Mouse (Mus musculus): ENCODE data around the gene Fam129c.

Gene Fam129c

DNA sequence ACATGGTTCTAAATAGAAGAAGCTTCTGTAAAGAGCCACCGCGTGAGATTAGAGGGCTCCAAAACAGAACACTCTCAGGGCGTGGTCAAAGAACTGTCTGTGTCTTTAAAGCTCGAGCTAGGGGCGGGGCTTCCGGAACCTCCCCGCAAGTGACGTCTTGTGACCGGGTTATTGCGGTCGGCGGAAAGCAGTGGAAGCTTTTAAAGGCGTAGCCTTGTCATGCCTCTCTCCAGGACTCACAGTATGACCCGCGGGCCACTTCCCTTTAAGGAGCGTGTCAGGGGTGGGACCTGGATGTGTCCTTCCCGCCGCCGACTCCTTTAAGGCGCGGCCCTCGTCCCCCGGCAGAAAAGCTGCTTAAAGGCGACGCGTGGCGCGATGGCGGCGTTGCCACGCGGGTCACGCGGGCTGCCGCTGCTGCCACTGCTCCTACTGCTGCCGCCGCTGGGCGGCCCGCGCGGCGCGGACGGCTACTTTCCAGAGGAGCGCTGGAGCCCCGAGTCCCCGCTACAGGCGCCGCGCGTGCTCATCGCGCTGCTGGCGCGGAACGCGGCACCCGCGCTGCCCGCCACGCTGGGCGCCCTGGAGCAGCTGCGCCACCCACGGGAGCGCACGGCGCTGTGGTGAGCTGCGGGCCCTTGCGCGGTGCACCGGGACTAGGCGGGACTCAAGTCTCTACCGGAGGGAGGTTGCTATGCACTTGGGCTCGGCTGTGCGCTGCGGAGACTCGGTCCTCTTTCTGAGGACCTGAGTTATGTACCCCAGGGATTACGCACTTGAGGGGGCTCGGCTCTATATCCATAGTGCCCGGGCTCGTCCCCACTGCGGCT, 13.6 kb downstream of the Fam129c start, which contains the start of gene Colgalt1:
Gene Colgalt1, plus strand, starts transcription at position 177 of the 830 bp plus-strand sequence.
- DNase-seq: peak; percentile 98

DNA sequence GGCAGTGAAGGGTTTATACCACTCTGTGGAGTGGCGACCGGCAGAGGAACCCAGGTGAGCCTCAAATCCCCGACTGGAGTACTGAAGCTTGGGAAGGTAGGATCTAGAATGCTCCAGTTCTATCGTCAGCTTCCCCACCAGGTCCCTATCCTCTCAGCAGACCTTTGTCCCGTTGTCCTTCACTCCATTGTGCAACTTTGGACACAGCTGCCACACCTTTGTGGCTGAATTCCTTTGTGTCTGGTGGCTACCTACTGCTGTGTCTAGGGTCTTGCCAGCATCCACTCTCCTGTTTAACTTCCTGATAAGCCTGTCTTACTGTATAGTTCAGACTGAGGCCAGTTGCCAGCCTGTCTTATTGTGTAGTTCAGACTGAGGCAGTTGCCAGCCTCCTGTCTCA, 14.7 kb downstream of the Fam129c start:
- no peak for DNase-seq

DNA sequence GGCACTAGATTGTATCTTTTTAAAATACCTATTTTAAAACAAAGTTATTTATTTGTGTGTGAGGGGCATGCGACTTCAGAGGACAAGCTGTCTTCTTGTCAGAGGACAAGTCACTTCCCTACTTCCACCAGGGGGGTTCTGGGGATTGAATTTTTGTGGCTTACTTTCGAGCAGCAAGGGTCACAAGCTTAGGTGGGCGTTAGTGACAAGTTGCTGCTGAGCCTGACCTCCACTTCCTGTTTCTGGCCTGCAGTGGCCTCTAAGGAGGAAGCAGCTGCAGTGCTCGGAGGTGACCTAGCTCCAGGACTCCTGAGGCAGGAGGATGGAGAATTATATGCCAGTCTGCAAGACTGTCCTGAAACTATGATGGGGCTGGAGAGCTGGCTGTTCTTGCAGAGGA, 16.0 kb downstream of the Fam129c start:
- no peak for DNase-seq

DNA sequence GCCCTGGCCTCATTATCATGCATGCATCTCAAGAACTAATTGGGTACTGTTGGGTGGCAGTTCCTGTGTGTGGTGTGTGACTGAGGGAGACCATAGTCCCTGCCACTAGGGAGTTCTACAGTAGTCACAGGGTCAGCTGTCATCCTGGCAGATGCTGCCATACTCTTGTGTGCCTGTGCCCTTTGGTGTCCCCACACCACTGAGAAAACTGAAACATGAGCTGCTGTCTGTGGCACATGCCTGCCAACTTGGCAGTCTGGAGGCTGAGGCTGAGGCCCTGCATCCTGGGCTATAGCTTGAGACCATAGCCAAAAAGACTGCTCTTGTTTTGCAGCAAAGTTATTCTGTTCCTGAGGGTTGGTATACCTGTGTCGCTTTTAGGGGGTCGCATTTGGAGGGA, 22.3 kb downstream of the Fam129c start:
- DNase-seq: no peak

DNA sequence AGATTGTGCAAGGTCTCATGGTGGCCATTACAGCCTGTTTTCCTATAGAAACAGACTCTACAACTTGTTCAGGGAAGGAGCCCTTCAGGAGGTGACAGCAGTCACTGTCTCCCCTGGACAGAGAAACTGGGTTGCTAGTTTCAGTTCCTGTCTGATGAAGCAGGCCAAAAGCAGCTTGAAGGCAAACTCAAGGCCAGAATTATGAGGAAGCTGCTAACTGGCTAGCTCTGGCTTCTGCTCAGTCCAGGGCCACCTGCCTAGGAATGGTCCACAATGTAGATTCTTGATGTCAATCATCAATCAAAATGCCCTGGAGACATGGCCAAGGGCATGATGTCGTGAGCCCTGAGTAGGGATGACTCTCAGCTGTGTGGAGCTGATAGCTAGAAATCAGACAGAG, 27.6 kb downstream of the Fam129c start:
- DNase-seq: no peak

DNA sequence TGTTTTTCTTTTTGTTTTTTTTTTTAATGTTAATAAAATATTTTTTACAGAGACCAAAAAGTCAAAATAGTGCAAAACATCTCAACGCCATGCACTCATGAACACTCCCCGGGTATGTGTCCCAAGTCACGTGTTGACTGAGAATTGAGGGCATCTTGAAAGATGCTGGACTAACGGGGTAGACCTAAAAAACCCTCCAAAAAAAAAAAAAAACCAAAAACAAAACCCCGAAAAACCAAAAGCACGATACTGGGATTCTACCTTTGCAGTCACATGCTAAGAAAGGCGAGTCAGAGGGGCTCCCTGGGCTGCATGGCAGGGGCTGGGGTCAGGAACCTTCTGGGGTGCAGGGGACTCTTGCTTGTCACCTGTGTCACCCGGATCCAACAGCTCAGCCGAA, 29.3 kb downstream of the Fam129c start:
- DNase-seq: no peak

DNA sequence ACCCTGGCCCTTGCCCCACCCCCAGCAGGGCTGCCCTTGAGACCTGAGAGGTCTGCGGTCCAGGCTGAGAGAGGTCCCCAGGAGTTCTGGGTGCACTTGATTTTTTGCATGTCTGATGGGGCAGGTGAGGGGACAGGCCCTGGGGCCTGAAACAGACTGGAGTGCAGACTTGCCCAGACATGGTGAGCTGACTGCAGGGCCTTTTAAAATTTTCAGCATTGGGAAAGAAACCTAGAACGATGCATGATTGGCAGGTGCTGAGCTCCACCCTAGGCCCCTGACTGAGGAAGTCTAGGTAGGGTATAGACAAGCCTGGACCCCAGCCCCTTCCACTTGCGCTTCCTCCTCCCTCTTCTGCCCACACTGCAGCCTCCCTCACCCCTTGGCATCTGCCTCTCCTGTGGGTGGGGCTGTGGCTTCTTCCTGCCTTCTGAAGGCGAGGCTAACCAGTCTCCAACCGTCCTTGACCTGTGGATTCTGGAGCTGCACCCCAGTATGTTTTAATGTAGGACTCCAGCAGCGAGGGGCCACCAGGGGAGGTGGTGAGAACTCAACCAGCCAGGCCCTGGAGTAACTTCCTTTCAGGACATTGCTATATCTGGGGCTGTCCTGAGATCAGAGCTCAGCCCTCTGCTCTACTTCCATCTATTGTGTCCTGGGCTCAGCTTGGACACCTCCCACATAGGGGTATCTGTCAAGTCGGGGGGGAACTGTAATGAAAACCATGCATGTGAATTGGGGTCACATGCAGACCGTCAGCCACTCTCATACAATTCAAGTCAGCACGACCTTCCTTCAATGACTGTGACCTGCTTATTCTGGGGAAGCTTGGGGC, 30.0 kb downstream of the Fam129c start:
- no peak for DNase-seq

DNA sequence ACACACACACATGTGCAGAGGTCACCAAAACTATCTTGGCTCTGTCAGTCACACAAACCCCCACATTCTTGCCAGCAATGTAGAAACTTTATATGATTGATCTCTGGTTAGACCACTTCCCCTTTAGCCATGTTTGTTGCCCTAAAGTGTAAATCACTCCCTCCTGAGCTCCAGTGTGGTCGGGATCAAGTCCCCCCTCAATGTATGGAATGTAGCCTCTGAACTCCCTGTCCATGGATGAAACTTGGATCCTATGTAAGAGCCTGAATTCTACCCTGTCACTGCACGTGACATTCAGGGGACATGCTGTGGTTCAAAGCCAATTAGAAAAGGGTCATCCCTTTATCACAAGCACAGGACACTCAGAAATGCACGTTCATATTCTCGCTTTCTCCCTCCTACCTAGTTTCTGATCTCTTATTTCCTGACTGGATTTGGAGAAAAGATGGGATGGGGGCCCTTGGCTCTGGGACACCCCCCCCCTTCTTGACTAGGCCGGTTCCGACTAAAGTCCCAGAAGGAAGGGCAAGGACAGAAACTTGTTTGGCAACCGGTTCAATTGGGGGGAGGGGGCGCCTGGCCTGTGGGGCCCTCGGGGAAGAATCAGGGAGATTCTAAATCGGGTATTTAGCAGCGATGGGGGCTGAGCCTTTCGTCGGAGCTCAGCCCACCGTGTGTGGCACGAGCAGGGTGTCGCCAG, 31.1 kb downstream of the Fam129c start:
- DNase-seq: no peak

DNA sequence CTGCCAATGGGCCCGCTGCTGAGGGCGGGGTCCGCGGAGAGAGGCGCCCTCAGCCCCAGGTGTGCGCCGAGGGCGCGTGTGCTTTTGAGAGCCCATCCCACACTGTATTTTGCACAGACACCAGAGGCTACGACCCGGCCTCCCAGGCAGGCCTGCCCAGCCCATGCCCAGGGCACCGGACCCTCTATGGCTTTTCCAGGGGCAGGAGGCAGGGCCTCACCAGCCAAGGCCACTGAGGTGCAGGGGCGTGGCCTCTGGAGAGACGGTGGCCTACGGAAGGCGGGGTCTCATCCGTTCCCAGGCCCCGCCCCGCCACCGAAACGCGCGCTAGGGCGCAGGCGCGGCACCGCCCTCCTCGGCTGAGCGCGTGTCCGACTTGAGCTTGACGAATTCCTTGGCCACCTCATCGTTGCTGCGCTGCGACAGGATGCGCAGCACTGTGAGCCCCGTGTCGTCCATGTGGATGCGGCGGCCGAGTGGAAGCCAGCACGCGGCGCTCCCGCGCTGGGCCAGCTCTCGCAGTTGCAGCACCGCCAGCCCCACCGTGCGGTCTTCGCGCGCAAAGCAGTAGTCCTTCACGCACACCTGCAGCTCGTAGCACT, 31.7 kb downstream of the Fam129c start:
- peak; percentile 96 for DNase-seq

DNA sequence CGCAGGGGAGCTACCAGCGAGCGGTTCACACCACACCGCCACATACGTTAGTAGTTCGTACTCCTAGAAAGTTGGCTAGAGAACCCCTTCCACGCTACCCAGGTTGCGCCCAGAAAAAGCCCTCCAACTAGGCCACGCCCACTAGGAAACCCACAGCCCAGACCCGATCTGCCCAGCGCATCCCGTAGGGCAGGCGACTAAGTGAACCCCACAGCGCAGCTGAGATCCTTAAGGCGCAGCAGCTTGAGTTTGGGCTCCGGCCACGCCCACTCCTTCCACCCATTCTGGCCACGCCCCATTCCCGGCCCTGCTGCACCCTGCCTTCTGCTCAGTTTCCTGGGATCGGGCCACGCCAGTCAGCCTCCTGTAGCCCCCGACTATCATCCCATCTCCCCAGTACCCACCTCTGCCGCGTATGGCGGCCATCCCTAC, 32.3 kb downstream of the Fam129c start:
- peak; percentile 54 for DNase-seq

DNA sequence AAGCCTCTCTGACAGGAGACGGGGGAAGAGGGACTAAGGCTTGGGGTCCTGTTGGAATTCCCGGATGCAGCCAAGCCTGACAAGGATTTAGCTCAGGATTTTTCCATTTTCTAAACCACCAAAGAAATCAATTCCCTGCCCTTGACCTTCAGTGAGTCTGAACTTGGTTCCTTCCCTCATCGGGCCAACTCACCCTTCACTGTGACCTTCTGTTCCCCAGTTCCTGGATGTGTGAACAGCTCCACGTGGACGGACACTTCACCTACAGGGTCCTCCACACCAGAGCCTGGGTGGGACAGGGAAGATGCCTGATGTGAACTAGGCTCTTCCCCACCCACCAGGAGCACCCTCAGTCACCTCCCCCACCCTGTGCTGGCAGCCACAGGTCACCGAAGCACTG, 33.3 kb downstream of the Fam129c start:
- no peak for DNase-seq

DNA sequence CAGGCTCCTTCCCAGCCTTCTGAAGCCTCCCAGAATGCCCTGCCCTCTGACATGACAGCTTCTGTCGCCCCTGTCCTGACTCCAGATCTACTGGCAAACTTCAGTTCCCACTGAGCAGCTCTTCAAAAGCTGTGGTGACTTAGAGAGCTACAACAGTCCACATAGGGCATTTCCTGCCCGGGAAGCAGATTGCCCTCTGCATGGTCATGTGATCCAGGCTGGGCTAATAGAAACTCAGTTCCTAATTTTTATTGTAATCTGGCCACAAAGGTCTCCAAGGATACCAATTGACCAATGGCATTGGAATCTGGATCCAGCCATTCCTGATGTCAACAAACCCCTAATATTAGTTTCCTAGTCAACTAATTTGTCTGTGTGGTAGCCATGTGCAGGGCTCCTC, 34.4 kb downstream of the Fam129c start:
- no peak for DNase-seq

DNA sequence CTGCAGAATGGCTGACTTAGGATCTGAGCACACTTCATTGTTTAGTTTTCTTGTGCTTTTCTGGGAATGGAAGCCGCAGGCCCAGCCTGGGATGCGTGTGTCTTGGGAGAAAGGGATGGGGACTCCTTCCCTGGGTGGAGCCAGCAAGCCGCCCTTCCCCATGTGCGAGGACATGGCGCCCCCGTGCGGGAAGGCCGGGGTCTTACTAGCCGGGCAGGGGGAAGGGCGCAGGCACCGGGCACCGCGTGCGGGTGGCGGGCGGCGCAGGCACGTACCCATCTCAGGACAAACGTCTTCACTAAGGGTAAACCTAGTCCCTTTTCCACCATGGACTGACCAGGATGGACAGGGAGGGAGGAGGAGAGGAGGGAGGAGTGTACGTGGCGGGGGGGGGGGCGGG, 35.7 kb downstream of the Fam129c start:
- DNase-seq: peak; percentile 58

DNA sequence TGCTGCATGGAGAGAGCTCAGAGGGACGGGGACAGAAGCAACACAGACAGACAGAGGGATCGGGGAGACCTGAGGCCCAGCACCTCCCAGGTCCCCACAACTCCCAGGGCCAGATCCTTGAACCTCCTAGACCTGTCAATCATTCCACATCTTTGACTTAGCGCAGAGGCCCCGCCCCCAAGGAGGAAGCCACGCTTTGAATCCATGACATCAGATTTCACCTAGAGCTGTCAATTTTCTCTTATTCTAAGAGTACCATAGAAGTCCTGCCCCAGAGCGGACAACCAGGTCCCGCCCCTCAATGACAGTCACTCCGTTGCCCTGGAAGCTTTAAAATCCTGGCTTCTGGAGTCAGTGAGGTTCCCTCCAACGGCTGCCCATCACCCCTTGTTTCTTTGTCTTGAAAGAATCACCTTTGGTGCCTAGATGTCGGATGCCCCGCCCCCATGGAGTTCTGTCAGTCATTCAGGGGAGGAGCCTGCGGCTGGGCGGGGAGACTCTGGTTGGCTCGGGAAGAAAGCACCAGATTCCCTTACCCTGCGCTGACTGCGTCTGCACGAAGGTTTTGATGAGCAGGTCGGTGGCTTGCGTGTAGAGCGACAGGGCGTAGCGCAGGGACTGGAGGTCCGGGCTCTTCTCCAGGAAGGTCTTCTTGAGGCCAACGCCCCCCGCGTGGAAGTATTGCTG, 36.7 kb downstream of the Fam129c start:
- peak; percentile 71 for DNase-seq

DNA sequence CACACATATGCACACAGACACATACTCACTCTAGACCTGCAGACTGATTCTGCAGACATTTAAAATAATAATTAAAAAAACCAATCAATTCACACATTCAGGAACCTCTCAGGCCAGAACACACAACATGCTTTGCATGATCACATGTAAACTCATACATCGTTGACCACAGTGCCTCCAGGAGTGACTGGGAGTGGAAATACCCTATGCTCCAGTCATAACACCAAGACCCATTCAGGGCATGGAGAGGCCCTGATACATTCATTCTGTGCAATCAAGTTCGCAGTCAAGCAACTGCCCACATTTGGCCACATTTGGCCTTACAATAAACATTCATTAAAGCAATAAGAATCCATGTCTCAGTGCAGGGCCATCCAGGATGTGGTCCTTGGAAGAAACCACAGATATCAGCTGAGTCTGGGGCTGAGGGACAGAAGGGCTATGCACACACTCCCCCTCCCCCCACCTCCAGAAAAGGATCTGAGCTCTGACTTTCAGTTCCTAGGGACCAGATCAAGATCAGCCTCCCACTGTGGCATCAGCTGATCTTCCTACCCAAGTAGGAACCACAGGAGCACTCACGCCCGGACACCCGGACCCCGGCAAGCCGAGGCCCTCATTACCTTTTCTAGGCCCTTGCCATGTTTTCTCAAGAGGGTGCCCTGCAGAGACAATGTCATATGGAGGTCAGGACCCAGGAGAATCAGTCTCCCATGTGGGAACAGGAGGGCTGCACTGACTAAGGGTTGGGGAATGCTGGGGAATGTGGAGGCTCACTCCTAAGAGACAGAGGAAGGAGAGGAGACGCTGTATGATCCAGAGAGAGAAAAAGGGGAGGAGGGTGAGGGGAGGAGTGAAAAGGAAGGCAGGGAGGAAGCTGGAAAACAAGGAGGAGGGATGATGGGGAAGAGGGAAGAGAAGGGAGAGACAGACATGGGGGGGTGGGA, 40.0 kb downstream of the Fam129c start:
- DNase-seq: no peak

DNA sequence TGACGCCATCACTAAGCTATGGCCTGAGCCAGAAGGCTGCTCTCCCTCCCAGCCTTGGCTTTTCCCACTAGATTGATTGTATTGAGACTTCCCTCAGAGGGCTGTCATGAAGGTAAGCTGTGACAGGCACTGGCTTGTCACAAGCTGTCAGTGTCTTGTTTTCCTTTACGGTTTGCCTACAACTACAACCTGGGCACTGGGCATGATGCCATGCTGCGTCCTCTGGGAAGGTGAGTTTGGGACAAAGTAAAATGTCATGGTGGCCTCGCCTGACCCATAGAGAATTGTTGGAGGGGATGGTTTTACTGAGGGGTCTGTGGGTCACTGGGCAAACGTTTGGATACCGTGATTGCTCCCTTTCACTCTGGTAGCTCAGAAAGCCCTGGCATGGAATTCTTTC, 40.9 kb downstream of the Fam129c start:
- DNase-seq: no peak

DNA sequence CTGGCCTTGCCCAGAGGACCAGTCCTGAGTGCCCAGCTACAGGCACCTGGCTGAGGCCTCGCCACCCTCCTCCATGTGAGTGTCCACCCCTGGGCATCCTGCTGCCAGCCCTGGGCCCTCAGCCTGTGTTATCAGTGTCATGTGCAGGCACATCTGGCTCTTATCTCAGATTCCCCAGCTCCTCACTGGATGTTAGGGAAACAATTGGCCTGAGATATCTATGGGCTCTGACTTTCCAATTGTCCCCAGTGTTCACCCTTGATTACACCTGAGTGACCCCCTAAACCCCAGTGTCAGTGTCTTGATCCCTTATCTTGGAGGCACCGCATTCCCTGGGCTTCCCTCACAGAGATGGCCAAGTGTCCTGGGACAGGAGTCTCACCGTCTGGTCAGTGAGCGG, 41.9 kb downstream of the Fam129c start:
- DNase-seq: no peak

DNA sequence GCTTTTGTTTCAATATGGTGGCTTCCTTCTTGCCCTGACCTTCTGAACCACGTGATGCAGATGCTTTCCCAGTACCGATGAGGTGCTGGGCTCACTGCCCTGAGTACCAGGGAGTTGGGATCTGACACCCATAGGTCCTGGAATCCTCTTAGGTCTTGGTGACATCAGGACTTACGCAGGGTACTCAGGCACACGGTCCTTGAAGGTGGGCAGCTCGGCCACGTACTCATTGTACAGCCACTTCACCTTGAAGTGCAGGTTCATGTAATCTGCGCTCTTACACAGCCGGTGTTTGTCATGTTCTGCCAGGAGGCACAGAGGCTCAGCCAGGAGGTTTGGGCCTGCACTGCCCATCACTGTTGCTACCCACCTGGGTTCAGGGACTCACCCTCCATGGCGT, 48.1 kb downstream of the Fam129c start:
- DNase-seq: no peak

DNA sequence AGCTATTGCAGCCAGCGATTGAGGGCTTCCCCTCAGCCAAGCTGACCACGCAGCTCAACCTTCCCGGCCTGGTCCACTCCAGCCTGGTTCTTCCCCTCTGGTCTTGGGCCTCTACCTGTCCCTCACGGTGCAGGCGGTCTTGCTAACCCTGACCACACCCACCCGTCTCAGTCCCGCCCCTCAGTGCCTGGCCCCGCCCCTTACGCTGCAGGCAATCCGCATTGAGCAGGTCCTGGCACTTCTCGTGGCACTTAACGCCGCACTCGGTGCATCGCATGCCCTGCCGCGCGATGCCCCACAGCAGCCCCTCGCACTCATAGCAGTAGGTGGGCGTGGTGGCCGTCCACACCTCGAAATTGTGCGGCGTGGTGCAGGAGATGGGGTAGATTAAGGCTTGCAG, 57.2 kb downstream of the Fam129c start:
- DNase-seq: peak; percentile 27

Data from kidney, adult 18-20 months (tissue).